Mouse (Mus musculus) midbrain, embryonic 14.5 days (tissue): ENCODE measurements around the gene Ppp2r5e. TPM values are rescaled to one million over a fixed set of nuclear protein-coding genes. Genes with fewer than 3 reads are reported as not detected.
A peak's percentile ranks its signal among the peaks of the same experiment; 100 is the strongest.
"Not testable (repeated sequence)": the region's sequence is repeated elsewhere in the genome, so short reads cannot be mapped to it uniquely, and the experiment has no call there.

Experiments
- ATAC-seq: fragments of 200-750 bp; cut with Nextera tagmentation; 2 replicates; pipeline ENCODE4 v1.8.0; 2017; ENCODE audit warnings: moderate number of reproducible peaks, moderate library complexity; ENCODE audit not compliant: low FRiP score, low TSS enrichment
- DNase-seq: peaks from one replicate; pipeline ENCODE4 v3.0.0-alpha.2; 2015
- H3K27ac ChIP-seq: fragments of 300-500 bp; sonication (generic); replicated peaks from 2 replicates; pipeline ENCODE4 v1.5.1; 2014; ENCODE audit warnings: mild to moderate bottlenecking, low read depth, low read length, moderate library complexity
- H3K27me3 ChIP-seq: fragments of 300-500 bp; sonication (generic); 2 replicates; pipeline ENCODE4 v1.6.1; 2014; ENCODE audit warnings: low read length, control low read depth, mixed read lengths; ENCODE audit not compliant: control insufficient read depth, insufficient read depth
- H3K36me3 ChIP-seq: fragments of 300-500 bp; sonication (generic); 2 replicates; pipeline ENCODE4 v1.6.1; 2014; ENCODE audit warnings: low read length, control low read depth; ENCODE audit not compliant: control insufficient read depth, insufficient read depth
- H3K4me1 ChIP-seq: fragments of 300-500 bp; sonication (generic); 2 replicates; pipeline ENCODE4 v1.6.1; 2014; ENCODE audit warnings: mild to moderate bottlenecking, antibody characterized with exemption, low read length, control low read depth; ENCODE audit not compliant: control insufficient read depth, insufficient read depth
- H3K4me2 ChIP-seq: fragments of 300-500 bp; sonication (generic); 2 replicates; pipeline ENCODE4 v1.6.1; 2014; ENCODE audit warnings: mild to moderate bottlenecking, low read length, moderate library complexity
- H3K4me3 ChIP-seq: fragments of 300-500 bp; sonication (generic); replicated peaks from 2 replicates; pipeline ENCODE4 v1.5.1; 2014; ENCODE audit warnings: low read depth, low read length
- H3K9ac ChIP-seq: fragments of 300-500 bp; sonication (generic); replicated peaks from 2 replicates; pipeline ENCODE4 v1.6.1; 2014; ENCODE audit warnings: mild to moderate bottlenecking, low read length, moderate library complexity
- H3K9me3 ChIP-seq: fragments of 300-500 bp; sonication (generic); 2 replicates; pipeline ENCODE4 v1.6.1; 2016; ENCODE audit warnings: low read length, control low read depth, mixed read lengths; ENCODE audit not compliant: control insufficient read depth
- WGBS: fragments of 180-500 bp; shearing (Covaris S2); extraction: QIAGEN DNeasy Blood & Tissue Kit; methylation state at CpG from one replicate; pipeline ENCODE4 v1.1.7; 2014; 5-methylcytosine and 5-hydroxymethylcytosine counted together
- polyA plus RNA-seq: library from polyadenylated mRNA; unstranded; fragments of >200 nt; fragmentation: Nextera tagmentation; extraction: Ambion mirVana; gene quantifications from 2 replicates; pipeline ENCODE4 v1.2.1, GENCODE M21; 2014

Ppp2r5e gene
- polyA plus RNA-seq, 1 experiment from 2014 or later: 30.3 TPM

DNA sequence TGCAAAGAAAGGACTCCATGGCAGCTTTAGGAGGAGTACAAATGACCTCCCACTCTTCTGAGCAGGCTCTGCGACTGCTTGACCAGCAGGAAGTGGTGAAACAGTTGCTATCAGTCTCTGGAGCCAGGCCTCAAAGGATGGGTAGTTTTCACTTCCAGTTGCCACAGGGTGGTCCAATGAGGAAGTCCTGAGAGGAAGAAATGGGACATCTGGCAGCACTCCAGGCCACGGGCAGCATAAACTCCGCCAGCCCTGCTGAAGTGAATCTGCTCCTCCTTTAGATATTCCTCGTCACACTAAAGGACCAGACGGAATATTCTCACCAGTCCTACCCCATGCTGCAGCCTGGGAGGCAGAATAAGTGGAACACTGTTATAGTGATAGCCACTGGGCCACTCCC lies 147.1 kb downstream of the Ppp2r5e start:
- no peak overlapping the region for H3K9ac ChIP-seq
- no peak for DNase-seq
- 93% methylated on average over 5 of the region's 5 CpGs for WGBS

DNA sequence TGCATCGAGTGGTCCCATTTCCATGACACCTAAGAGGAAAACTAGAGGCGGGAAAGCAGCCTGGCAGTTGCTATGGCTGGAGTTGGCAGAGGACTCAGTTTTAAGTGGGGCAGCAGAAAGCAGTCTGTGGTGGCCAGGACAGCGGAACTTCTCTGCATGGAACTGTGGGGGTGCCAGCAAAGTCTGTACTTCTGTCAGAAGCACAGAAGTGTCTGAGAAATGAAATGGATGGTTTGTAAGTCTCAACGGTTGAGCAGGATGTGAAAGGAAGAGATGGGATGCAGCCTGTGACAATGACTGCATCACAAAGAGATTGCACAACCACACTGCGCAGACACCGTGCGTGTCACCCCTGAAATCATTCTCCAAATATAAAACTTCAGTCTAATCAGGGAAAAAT lies 149.8 kb downstream of the Ppp2r5e start:
- Histone ChIP-seq H3K9me3 (no peaks in the 10 kb centered on the region), H3K27me3 (no peaks in the 10 kb centered on the region), H3K27ac (no peak overlapping the region), H3K4me1 (no peaks in the 10 kb centered on the region), H3K36me3 (peaks cover 20% of the 10 kb centered on the region), H3K9ac (no peak overlapping the region), H3K4me3 (no peak overlapping the region), H3K4me2 (no peak overlapping the region)
- WGBS: 94% methylated on average over 7 of the region's 7 CpGs
- DNase-seq (no peak), ATAC-seq (no peak)

More for the DNA sequence above, 147.1 kb downstream of the Ppp2r5e start:
- Histone ChIP-seq H3K27ac (no peak overlapping the region), H3K9me3 (no peaks in the 10 kb centered on the region), H3K36me3 (peaks cover 44% of the 10 kb centered on the region), H3K27me3 (no peaks in the 10 kb centered on the region), H3K4me3 (no peak overlapping the region), H3K4me1 (no peaks in the 10 kb centered on the region), H3K4me2 (no peak overlapping the region)
- no peak for ATAC-seq

DNA sequence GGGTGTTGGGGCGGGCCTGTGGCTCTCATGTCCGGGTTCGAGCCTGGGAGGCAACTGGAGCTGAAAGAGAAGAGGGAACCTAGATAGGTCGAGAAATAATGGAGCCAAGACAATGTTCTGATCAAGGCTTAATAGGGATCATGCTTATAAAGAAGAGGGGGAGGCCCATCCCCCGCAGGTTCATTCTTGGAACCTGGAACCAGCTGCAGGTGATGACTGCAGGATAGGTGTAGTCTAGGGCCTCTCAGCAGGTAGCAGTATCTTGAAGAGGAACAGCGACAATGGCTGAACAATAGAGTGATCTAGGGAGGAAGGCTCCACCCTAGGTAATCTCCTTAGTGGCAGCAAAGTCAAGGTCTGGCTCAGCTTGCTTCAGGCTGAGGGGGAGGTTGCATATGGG lies 163.6 kb downstream of the Ppp2r5e start:
- H3K4me3 ChIP-seq, H3K27ac ChIP-seq, H3K4me1 ChIP-seq, H3K9ac ChIP-seq, DNase-seq, ATAC-seq, H3K27me3 ChIP-seq, H3K4me2 ChIP-seq, H3K36me3 ChIP-seq, H3K9me3 ChIP-seq: not testable (repeated sequence)
- WGBS: 79% methylated on average over 6 of the region's 6 CpGs

DNA sequence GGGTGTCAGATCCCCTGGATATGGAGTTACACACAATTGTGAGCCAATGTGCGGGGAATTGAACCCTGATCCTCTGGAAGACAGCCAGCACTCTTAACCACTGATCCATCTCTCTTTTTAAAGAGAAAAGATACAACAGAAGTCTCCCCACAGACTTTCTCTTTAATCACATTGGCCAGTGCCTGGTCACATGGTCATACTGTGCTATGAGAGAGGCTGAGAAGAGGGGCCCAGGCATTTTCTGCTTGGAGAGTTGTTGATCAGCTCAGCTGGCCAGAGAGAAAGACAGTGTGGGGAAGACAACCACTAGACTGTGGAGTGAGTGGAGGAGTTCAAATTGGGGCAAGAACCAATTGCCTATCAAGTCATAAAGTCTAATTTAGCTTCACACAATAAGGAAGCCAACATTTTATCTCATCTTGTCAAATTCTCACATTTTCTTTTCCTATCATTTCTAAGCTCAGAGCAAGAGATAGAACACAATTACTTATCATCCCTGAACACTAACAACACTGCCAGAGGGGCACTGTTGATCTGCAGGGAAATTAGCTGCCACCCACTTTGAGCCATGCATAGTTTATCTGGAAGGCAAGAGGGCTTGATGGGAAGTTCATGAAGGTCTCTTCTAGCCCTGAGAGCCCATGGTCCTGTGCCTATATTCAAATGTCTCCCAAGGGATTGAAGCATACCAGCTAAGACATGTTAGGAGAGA lies 166.2 kb downstream of the Ppp2r5e start:
- WGBS: 94% methylated on average over 1 of the region's 1 CpGs
- no peak overlapping the region for H3K4me3 ChIP-seq
- no peak for ATAC-seq
- H3K36me3 ChIP-seq: no peaks in the 10 kb centered on the region
- no peaks in the 10 kb centered on the region for H3K4me1 ChIP-seq
- H3K9me3 ChIP-seq: no peaks in the 10 kb centered on the region
- no peak overlapping the region for H3K27ac ChIP-seq
- no peak overlapping the region for H3K4me2 ChIP-seq
- no peak overlapping the region for H3K9ac ChIP-seq
- DNase-seq: no peak
- no peaks in the 10 kb centered on the region for H3K27me3 ChIP-seq

DNA sequence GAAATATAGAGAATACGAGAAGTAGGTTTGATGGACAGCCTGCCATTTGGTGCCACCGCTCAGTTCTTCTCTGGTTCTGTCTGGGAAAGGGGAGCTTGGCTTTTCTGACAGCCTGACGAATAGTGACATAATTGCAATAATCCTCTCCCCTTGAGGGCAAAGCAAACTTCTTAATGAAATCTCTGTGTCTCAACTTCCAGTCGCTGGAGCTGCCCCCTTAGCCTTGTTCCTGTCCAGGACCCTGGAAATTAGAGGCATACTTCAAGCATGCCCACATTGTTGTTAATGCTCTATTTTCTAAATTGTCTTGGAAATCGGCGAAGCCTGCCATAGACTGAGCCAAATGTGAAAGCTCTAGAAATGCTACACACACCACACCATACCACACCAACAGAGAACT lies 167.3 kb downstream of the Ppp2r5e start:
- no peak overlapping the region for H3K4me2 ChIP-seq
- H3K27me3 ChIP-seq: no peaks in the 10 kb centered on the region
- no peak overlapping the region for H3K27ac ChIP-seq
- WGBS: 78% methylated on average over 6 of the region's 6 CpGs
- no peaks in the 10 kb centered on the region for H3K4me1 ChIP-seq
- H3K36me3 ChIP-seq: no peaks in the 10 kb centered on the region
- no peak overlapping the region for H3K9ac ChIP-seq
- DNase-seq (no peak), ATAC-seq (no peak)
- no peaks in the 10 kb centered on the region for H3K9me3 ChIP-seq
- no peak overlapping the region for H3K4me3 ChIP-seq

DNA sequence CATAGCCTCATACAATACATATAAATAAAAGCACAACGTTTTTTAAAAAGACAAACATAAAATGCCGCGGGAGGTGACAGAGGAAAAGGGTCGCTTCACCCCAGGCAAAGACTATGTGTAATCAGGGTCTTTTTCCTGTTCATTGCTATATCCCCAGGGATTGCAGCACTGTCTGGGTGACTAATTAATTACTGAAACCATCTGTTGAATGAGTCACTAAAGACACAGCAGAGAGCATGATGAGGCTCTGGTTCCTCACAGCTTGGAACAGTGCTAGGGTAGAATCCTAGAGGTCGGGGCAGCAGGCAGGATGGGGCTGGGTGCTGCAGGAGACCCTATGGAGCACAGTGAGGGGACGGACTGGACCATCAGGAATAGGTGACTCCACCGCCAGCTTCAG lies 170.2 kb downstream of the Ppp2r5e start:
- DNase-seq (no peak), ATAC-seq (no peak)
- Histone ChIP-seq H3K9ac (no peak overlapping the region), H3K27me3 (no peaks in the 10 kb centered on the region), H3K4me3 (no peak overlapping the region), H3K9me3 (no peaks in the 10 kb centered on the region), H3K4me1 (no peaks in the 10 kb centered on the region), H3K4me2 (no peak overlapping the region), H3K36me3 (no peaks in the 10 kb centered on the region), H3K27ac (no peak overlapping the region)
- WGBS: 88% methylated on average over 7 of the region's 7 CpGs

DNA sequence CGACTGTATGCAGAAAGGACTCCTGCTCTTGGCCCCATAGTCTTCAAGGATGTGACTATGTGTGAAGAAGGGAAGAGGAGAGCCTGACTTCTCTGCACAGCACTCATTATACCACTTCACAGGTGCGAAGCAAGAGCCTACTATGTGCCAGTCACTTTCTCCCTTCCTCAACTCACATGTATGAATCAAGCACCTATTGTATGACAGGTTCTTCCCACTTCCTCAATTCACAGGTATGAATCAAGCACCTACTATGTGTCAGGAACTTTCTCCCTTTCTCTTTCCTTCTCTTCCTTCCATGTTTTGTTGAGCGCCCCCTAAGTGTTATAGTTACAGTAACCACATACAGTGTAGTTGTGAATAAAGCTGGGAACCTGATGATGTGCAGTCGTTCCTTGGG lies 171.2 kb downstream of the Ppp2r5e start:
- Histone ChIP-seq H3K9ac (no peak overlapping the region), H3K27ac (no peak overlapping the region), H3K27me3 (no peaks in the 10 kb centered on the region), H3K9me3 (no peaks in the 10 kb centered on the region), H3K4me3 (no peak overlapping the region), H3K4me1 (no peaks in the 10 kb centered on the region), H3K36me3 (no peaks in the 10 kb centered on the region), H3K4me2 (no peak overlapping the region)
- WGBS: 91% methylated on average over 4 of the region's 4 CpGs
- ATAC-seq (no peak), DNase-seq (no peak)

DNA sequence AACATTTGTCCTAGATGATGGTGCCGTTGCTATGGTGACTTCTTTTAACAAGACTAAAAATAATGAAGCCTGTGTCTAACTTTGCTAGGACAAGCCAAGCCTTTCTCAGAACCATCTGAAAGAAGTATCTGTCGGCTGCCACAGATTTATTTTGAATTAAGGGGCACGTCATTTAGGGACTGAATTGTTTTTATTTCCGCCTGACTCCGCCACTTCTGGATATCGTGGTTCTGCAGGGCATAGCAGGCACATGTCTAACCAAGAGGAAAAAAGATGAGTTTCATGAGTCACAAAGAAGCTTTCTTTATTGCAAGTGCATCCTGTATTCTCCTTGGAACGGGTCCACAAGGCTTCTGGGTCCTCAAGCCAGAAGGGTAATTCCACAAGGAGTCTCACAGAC lies 171.7 kb downstream of the Ppp2r5e start:
- no peak overlapping the region for H3K27ac ChIP-seq
- DNase-seq: peak; percentile 3

DNA sequence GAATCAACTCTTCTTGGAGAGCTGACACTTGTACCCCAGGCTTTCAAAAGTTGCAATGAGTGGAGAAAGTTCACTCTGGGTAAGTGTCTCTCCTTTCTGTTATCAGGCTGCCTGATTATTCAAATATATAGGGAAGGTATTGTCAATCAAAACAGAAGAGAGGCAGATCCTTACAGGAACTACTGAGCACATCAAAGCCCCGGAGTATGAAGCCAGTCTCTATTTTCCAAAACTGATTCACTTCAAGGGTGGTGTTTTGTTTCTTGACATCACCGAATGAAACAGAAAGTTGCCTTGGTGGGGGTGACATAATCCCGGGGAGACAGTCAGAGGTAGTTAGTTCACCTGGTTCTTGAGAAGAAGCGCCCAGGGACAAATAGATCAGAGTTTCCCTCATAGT lies 179.4 kb downstream of the Ppp2r5e start, which contains the start of gene Gphb5:
Gene Gphb5, minus strand, starts transcription at position 101 of the 400 bp plus-strand sequence.
- no peaks in the 10 kb centered on the region for H3K4me1 ChIP-seq
- H3K4me3 ChIP-seq: no peak within 1 kb of the TSS
- H3K9ac ChIP-seq: no peak within 1 kb of the TSS
- no peaks in the 10 kb centered on the region for H3K27me3 ChIP-seq
- no peak within 1 kb of the TSS for H3K4me2 ChIP-seq
- DNase-seq: no peak
- ATAC-seq: no peak
- H3K27ac ChIP-seq: no peak within 1 kb of the TSS
- 81% methylated on average over 4 of the region's 4 CpGs for WGBS
- no peaks in the 10 kb centered on the region for H3K9me3 ChIP-seq
- no peaks in the 10 kb centered on the region for H3K36me3 ChIP-seq

More for the DNA sequence above, 171.7 kb downstream of the Ppp2r5e start:
- no peaks in the 10 kb centered on the region for H3K4me1 ChIP-seq
- H3K27me3 ChIP-seq: no peaks in the 10 kb centered on the region
- no peak overlapping the region for H3K4me3 ChIP-seq
- ATAC-seq: no peak
- no peak overlapping the region for H3K4me2 ChIP-seq
- no peak overlapping the region for H3K9ac ChIP-seq
- H3K36me3 ChIP-seq: no peaks in the 10 kb centered on the region
- 69% methylated on average over 7 of the region's 7 CpGs for WGBS
- no peaks in the 10 kb centered on the region for H3K9me3 ChIP-seq
